Mouse (Mus musculus) midbrain, postnatal 0 days (tissue): ENCODE data around the gene Smndc1. TPM values are rescaled to one million over a fixed set of nuclear protein-coding genes. Genes with fewer than 3 reads are reported as not detected.

ENCODE experiments used
- ATAC-seq: fragments of 200-750 bp; cut with Nextera tagmentation; 2 replicates; pipeline ENCODE4 v1.8.0; 2017; ENCODE audit warnings: moderate number of reproducible peaks, mild to moderate bottlenecking, moderate TSS enrichment, moderate library complexity; ENCODE audit not compliant: low FRiP score
- DNase-seq: peaks from one replicate; pipeline ENCODE4 v3.0.0-alpha.2; 2015; ENCODE audit warnings: low spot score
- H3K27ac ChIP-seq: fragments of 300-500 bp; sonication (generic); 2 replicates; pipeline ENCODE4 v1.5.1; 2014; ENCODE audit warnings: low read depth, mild to moderate bottlenecking, low read length, mixed read lengths
- H3K27me3 ChIP-seq: fragments of 300-500 bp; sonication (generic); 2 replicates; pipeline ENCODE4 v1.6.1; 2014; ENCODE audit warnings: low read length, control low read depth, mixed read lengths; ENCODE audit not compliant: insufficient read depth
- H3K36me3 ChIP-seq: fragments of 300-500 bp; sonication (generic); 2 replicates; pipeline ENCODE4 v1.6.1; 2014; ENCODE audit warnings: low read length, control low read depth, mixed read lengths; ENCODE audit not compliant: insufficient read depth
- H3K4me1 ChIP-seq: fragments of 300-500 bp; sonication (generic); 2 replicates; pipeline ENCODE4 v1.6.1; 2014; ENCODE audit warnings: mild to moderate bottlenecking, control low read depth, antibody characterized with exemption, low read length, mixed read lengths; ENCODE audit not compliant: insufficient read depth
- H3K4me2 ChIP-seq: fragments of 300-500 bp; sonication (generic); 2 replicates; pipeline ENCODE4 v1.6.1; 2014; ENCODE audit warnings: low read depth, mild to moderate bottlenecking, low read length, mixed read lengths; ENCODE audit not compliant: poor library complexity, severe bottlenecking
- H3K4me3 ChIP-seq: fragments of 300-500 bp; sonication (generic); 2 replicates; pipeline ENCODE4 v1.5.1; 2014; ENCODE audit warnings: low read depth, mild to moderate bottlenecking, low read length, moderate library complexity
- H3K9ac ChIP-seq: fragments of 300-500 bp; sonication (generic); replicated peaks from 2 replicates; pipeline ENCODE4 v1.6.1; 2014; ENCODE audit warnings: mild to moderate bottlenecking, low read length, moderate library complexity, mixed read lengths; ENCODE audit not compliant: poor library complexity, severe bottlenecking
- H3K9me3 ChIP-seq: fragments of 300-500 bp; sonication (generic); 2 replicates; pipeline ENCODE4 v1.6.1; 2016; ENCODE audit warnings: low read length, control low read depth
- CTCF ChIP-seq: IDR thresholded peaks from 2 replicates; pipeline ENCODE4 v1.5.1; 2016; ENCODE audit warnings: antibody characterized with exemption, mild to moderate bottlenecking
- WGBS: fragments of 180-500 bp; shearing (Covaris S2); extraction: QIAGEN DNeasy Blood & Tissue Kit; methylation state at CpG from one replicate; pipeline ENCODE4 v1.1.7; 2014; 5-methylcytosine and 5-hydroxymethylcytosine counted together
- polyA plus RNA-seq: library from polyadenylated mRNA; unstranded; fragments of >200 nt; fragmentation: Nextera tagmentation; extraction: Ambion mirVana; gene quantifications from 2 replicates; pipeline ENCODE4 v1.2.1, GENCODE M21; 2015
- total RNA-seq: library from RNA; depleted of rRNA; stranded (reverse); fragments of >200 nt; gene quantifications from 2 replicates; pipeline ENCODE4 v1.2.3, GENCODE M21; 2014

Smndc1 gene
- total and polyA plus RNA-seq, 2 experiments from 2014 or later: 8.9 to 35.0 TPM

DNA sequence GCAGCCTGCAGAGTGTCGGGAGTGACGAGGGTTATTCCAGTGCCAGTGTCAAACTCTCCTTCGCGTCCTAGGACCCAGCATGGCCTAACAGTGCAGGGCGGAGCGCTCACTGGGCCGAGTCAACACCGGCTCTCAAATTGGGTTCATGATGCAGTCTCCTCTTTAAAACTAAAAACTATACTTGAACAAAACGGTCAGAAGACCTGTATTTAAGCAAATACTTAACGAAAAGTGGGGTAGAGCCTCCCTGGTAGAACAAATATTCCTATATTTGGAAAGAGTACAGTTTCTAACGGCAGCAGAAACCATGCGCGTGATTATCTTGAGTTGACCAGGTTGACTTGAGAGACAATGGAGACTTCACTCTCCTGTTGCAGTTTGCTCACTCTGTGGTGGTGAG, 18.7 kb downstream of the Smndc1 start, which contains the start of gene Gm10197:
Gm10197 (minus strand) TSS at position 101 of the 400 bp plus-strand sequence.
- TF ChIP-seq CTCF: no peak
- ATAC-seq (no peak), DNase-seq (no peak)
- 90% methylated on average over 13 of the region's 13 CpGs for WGBS
- Histone ChIP-seq H3K4me3 (no peak within 1 kb of the TSS), H3K27me3 (no peaks in the 10 kb centered on the region), H3K4me2 (no peak within 1 kb of the TSS), H3K4me1 (no peaks in the 10 kb centered on the region), H3K9ac (no peak within 1 kb of the TSS), H3K27ac (no peak within 1 kb of the TSS), H3K9me3 (no peaks in the 10 kb centered on the region), H3K36me3 (peaks cover 12% of the 10 kb centered on the region; the same call in 1 of the 2 replicates)

DNA sequence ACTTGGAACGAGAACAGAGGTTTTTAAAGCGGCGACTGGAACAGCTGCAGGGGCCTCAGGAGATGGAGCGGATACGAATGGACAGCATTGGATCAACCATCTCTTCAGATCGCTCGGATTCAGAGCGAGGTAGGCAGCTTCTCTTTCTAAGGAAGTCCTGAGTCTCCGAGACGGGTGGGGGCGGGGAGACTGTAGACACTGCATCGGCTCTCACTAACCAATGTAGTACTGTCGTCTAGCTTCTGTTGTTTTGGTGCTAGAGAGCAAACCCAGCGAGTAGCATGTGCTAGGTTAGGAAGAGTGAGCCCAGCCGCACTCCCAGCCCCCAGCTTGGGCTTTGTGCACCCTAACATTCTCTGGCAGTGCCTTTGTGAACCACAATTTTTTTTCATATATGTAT, 20.1 kb downstream of the Smndc1 start:
- no peaks in the 10 kb centered on the region for H3K4me1 ChIP-seq
- H3K9ac ChIP-seq: no peak overlapping the region
- WGBS: 82% methylated on average over 15 of the region's 15 CpGs
- peaks cover 9% of the 10 kb centered on the region; the same call in 1 of the 2 replicates for H3K36me3 ChIP-seq
- H3K9me3 ChIP-seq: no peaks in the 10 kb centered on the region
- H3K27ac ChIP-seq: no peak overlapping the region
- DNase-seq: no peak
- H3K4me2 ChIP-seq: no peak overlapping the region
- no peak overlapping the region for H3K4me3 ChIP-seq
- ATAC-seq: no peak
- no peak for TF ChIP-seq CTCF
- no peaks in the 10 kb centered on the region for H3K27me3 ChIP-seq

DNA sequence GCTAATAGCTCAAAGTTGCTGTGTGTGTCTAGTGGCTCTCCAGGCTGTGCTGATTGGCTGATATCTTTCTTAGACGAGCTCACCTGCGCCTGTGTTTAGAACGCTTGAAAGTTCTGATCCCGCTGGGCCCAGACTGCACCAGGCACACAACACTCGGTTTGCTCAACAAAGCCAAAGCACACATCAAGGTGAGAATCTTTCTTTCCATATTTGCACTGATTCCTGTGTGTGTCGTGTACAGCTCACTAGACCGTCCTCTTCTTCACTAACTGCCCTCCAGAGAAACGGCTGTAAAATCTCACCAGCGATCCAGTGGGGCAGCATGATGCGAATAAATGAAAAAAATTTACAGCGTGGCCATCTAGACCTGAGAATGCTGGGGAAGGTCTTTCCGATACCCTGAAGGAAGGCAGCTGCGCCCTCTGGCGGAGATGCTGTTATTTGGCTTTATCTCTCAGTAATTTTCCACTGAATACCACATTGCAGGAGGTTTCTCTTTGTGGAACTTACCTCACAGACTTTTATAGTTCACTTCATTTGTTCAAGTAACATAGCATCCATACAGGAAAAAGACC, 20.8 kb downstream of the Smndc1 start:
- no peak overlapping the region for H3K4me2 ChIP-seq
- ATAC-seq (no peak), DNase-seq (peak; percentile 93)
- H3K27ac ChIP-seq: no peak overlapping the region
- 32% methylated on average over 14 of the region's 14 CpGs for WGBS
- no peak overlapping the region for H3K9ac ChIP-seq
- peaks cover 6% of the 10 kb centered on the region; the same call in 1 of the 2 replicates for H3K36me3 ChIP-seq
- no peaks in the 10 kb centered on the region for H3K27me3 ChIP-seq
- TF ChIP-seq CTCF: peak; percentile 93
- no peak overlapping the region for H3K4me3 ChIP-seq
- no peaks in the 10 kb centered on the region for H3K4me1 ChIP-seq
- no peaks in the 10 kb centered on the region for H3K9me3 ChIP-seq

DNA sequence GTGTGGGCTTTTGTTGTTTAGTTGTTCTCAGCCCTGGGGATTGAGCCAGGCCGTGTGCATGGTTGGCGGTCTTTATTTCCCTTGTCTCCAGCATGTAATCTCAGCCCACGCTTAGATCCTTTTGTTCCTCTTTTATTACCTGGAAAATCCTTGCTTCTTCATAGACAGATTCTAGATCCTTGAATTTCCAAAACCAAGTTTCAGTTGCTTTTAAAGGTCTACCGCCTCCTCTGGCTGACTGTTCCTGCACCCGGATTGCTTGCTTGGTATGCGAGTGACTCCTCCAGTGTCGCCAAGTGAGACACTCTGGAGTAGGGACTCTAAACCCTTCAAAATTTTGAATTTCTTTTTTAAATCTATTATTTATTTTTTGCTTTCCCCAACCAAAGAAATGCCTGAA, 23.5 kb downstream of the Smndc1 start:
- H3K4me2 ChIP-seq: no peak overlapping the region
- H3K9ac ChIP-seq: no peak overlapping the region
- ATAC-seq: no peak
- no peaks in the 10 kb centered on the region for H3K4me1 ChIP-seq
- no peak overlapping the region for H3K27ac ChIP-seq
- H3K36me3 ChIP-seq: 0 out of 2 replicates have a peak, but pooled peaks cover 2% of the 10 kb centered on the region
- DNase-seq: no peak
- no peak for TF ChIP-seq CTCF
- H3K4me3 ChIP-seq: no peak overlapping the region
- 58% methylated on average over 7 of the region's 7 CpGs for WGBS
- H3K9me3 ChIP-seq: no peaks in the 10 kb centered on the region
- H3K27me3 ChIP-seq: no peaks in the 10 kb centered on the region

DNA sequence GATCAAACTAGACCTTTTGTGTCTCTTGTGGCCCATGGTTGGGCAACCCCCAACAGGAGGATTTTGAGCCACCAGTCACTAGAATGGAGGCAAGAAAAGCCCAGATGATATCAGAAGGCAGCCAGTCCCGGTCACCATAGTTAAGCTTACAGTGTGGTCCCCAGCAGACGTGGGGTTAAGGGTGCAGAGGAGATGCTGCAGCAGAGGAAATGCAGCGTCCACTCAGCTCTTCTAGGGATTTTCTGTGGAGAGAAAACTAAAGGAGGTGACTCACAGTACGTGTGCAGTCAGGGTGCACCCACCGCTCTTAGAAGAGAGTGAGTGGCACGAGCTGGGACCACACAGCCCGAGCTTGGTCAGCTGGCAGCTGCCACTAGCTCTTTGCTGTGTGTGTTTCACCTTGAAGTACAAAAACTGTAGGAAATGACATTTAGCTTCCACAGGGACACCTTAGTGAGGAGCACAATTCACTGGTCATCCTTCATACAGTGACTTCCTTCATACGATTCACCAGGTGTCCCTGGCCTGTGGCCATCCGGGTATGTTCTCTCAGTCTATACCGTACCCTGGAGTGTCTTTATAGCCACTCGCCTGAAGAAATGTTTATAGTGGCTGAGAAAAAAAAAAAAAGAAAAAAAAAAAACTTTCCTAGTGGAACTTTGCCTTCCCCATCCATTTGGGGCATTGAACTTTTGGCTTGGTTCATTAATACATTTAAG, 24.2 kb downstream of the Smndc1 start:
- no peak for ATAC-seq
- H3K9me3 ChIP-seq: no peaks in the 10 kb centered on the region
- no peak overlapping the region for H3K9ac ChIP-seq
- no peaks in the 10 kb centered on the region for H3K4me1 ChIP-seq
- H3K4me2 ChIP-seq: no peak overlapping the region
- H3K27ac ChIP-seq: no peak overlapping the region
- no peaks in the 10 kb centered on the region for H3K36me3 ChIP-seq
- H3K4me3 ChIP-seq: no peak overlapping the region
- WGBS: 70% methylated on average over 11 of the region's 11 CpGs
- TF ChIP-seq CTCF: no peak
- no peak for DNase-seq
- H3K27me3 ChIP-seq: no peaks in the 10 kb centered on the region

DNA sequence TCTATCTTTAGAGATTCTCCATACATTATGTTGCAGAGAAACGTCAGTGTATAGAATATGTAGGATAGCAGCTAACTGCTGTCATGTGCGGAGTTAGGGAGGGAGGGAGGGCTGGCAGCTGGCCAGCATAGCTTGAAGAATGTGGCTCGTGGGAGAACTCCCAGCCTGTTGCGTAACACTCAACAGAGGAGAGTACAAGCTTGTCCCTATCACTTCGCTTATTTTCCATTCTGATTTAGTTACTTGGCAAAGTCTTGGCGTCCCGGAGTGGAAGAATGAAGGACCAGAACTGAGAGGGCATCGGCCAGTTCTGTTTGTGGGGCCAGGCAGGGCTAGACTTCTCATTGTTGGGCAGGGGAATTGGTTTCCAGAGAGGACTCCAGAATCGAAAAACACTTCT, 25.4 kb downstream of the Smndc1 start:
- H3K27me3 ChIP-seq: no peaks in the 10 kb centered on the region
- no peak for TF ChIP-seq CTCF
- H3K9me3 ChIP-seq: no peaks in the 10 kb centered on the region
- no peak overlapping the region; the same call in 1 of the 2 replicates for H3K4me2 ChIP-seq
- peak; percentile 68 for DNase-seq
- H3K4me1 ChIP-seq: no peaks in the 10 kb centered on the region
- no peak for ATAC-seq
- H3K4me3 ChIP-seq: no peak overlapping the region
- no peak overlapping the region for H3K9ac ChIP-seq
- 42% methylated on average over 9 of the region's 9 CpGs for WGBS
- no peak overlapping the region for H3K27ac ChIP-seq
- no peaks in the 10 kb centered on the region for H3K36me3 ChIP-seq
